Mouse (Mus musculus) ES-CJ7 (cell line): ENCODE data around the gene Tbx6.

Experiments used
- DNase-seq: peaks from one replicate; pipeline ENCODE4 v3.0.0; 2011; ENCODE audit warnings: low read depth, low spot score

The Tbx6 gene

GRCm38 (mm10) chr7:126815726-126816222 lies 34.5 kb downstream of the Tbx6 start:
- no peak for DNase-seq

- DNase-seq = no peak
Measured at GRCm38 (mm10) chr7:126816494-126816893, 35.2 kb downstream of the Tbx6 start.

GRCm38 (mm10) chr7:126817595-126817994 lies 36.3 kb downstream of the Tbx6 start:
- peak; percentile 57 for DNase-seq

GRCm38 (mm10) chr7:126818818-126819217 lies 37.5 kb downstream of the Tbx6 start:
- DNase-seq = no peak

- DNase-seq = peak; percentile 81
Measured at GRCm38 (mm10) chr7:126821835-126822511, 40.7 kb downstream of the Tbx6 start.

GRCm38 (mm10) chr7:126822741-126823140 lies 41.5 kb downstream of the Tbx6 start:
- DNase-seq = no peak

GRCm38 (mm10) chr7:126823202-126823711 lies 42.0 kb downstream of the Tbx6 start:
- no peak for DNase-seq

- no peak for DNase-seq
Measured at GRCm38 (mm10) chr7:126823940-126824339, 42.7 kb downstream of the Tbx6 start.

GRCm38 (mm10) chr7:126825403-126825802 lies 44.1 kb downstream of the Tbx6 start:
- no peak for DNase-seq

GRCm38 (mm10) chr7:126825952-126826351 lies 44.7 kb downstream of the Tbx6 start:
- no peak for DNase-seq

GRCm38 (mm10) chr7:126831539-126831938 lies 50.3 kb downstream of the Tbx6 start, which contains the start of gene 4930451I11Rik:
4930451I11Rik (minus strand) TSS chr7:126831639.
- DNase-seq = no peak

GRCm38 (mm10) chr7:126832036-126832598 lies 50.8 kb downstream of the Tbx6 start:
- DNase-seq = peak; percentile 98

GRCm38 (mm10) chr7:126833294-126833693 lies 52.0 kb downstream of the Tbx6 start:
- DNase-seq = no peak
